Mouse (Mus musculus): ENCODE data around the gene Pxdc1.

GRCm38 (mm10) chr13:34629741-34630140 lies 23.5 kb downstream of the Pxdc1 start:
- TF ChIP-seq CTCF (IDR thresholded peaks at IDR 0.05; ENCODE audit: low read depth) = no peak
- TF ChIP-seq EP300 (IDR thresholded peaks at IDR 0.05; ENCODE audit: low read depth) = no peak
